Mouse (Mus musculus): ENCODE measurements around the gene Rpgrip1l. TPM values are rescaled to one million over a fixed set of nuclear protein-coding genes. Genes with fewer than 3 reads are reported as not detected.

Rpgrip1l gene
- polyA plus RNA-seq, 1 experiment from 2014 or later, result 2.6 TPM

GRCm38 (mm10) chr8:91273493-91273892, 39.6 kb downstream of the Rpgrip1l start:
- H3K9me3 ChIP-seq (ENCODE audit: control insufficient read depth), result 0 out of 2 replicates have a peak, but pooled peaks cover 3% of the 10 kb centered on the region
- 94% methylated on average over 5 of the region's 5 CpGs for WGBS
- no peak overlapping the region for H3K9ac ChIP-seq (ENCODE audit: low read depth, low read length)
- no peaks in the 10 kb centered on the region for H3K27me3 ChIP-seq (replicated peaks; ENCODE audit: control insufficient read depth, insufficient read depth, low read length)
- no peak overlapping the region for H3K4me3 ChIP-seq (ENCODE audit: low read depth, low read length)
- peaks cover 4% of the 10 kb centered on the region for H3K36me3 ChIP-seq (ENCODE audit: control insufficient read depth, insufficient read depth)
- no peak for ATAC-seq
- no peak overlapping the region for H3K4me2 ChIP-seq (replicated peaks; ENCODE audit: low read depth)
- no peak for TF ChIP-seq CTCF (IDR thresholded peaks at IDR 0.05; ENCODE audit: low read depth)
- H3K27ac ChIP-seq (ENCODE audit: low read depth, low read length), result no peak overlapping the region
- H3K4me1 ChIP-seq (replicated peaks; ENCODE audit: control insufficient read depth, insufficient read depth, low read length), result no peaks in the 10 kb centered on the region

GRCm38 (mm10) chr8:91269374-91269958, 43.6 kb downstream of the Rpgrip1l start:
- no peak overlapping the region for H3K9ac ChIP-seq (ENCODE audit: low read depth, low read length)
- H3K36me3 ChIP-seq (ENCODE audit: control insufficient read depth, insufficient read depth), result peaks cover 4% of the 10 kb centered on the region; the same call in 1 of the 2 replicates
- 65% methylated on average over 2 of the region's 2 CpGs for WGBS
- ATAC-seq, result no peak
- H3K9me3 ChIP-seq (ENCODE audit: control insufficient read depth), result no peaks in the 10 kb centered on the region
- no peak for TF ChIP-seq CTCF (IDR thresholded peaks at IDR 0.05; ENCODE audit: low read depth)
- H3K27ac ChIP-seq (ENCODE audit: low read depth, low read length), result no peak overlapping the region
- H3K4me1 ChIP-seq (replicated peaks; ENCODE audit: control insufficient read depth, insufficient read depth, low read length), result no peaks in the 10 kb centered on the region
- no peak overlapping the region for H3K4me2 ChIP-seq (replicated peaks; ENCODE audit: low read depth)
- no peaks in the 10 kb centered on the region for H3K27me3 ChIP-seq (replicated peaks; ENCODE audit: control insufficient read depth, insufficient read depth, low read length)
- no peak overlapping the region for H3K4me3 ChIP-seq (ENCODE audit: low read depth, low read length)

GRCm38 (mm10) chr8:91264564-91264963, 48.5 kb downstream of the Rpgrip1l start:
- no peak overlapping the region for H3K9ac ChIP-seq (ENCODE audit: low read depth, low read length)
- H3K9me3 ChIP-seq (ENCODE audit: control insufficient read depth), result no peaks in the 10 kb centered on the region
- no peaks in the 10 kb centered on the region for H3K4me1 ChIP-seq (replicated peaks; ENCODE audit: control insufficient read depth, insufficient read depth, low read length)
- no peak overlapping the region for H3K4me3 ChIP-seq (ENCODE audit: low read depth, low read length)
- no peaks in the 10 kb centered on the region for H3K27me3 ChIP-seq (replicated peaks; ENCODE audit: control insufficient read depth, insufficient read depth, low read length)
- H3K27ac ChIP-seq (ENCODE audit: low read depth, low read length), result no peak overlapping the region
- no peak overlapping the region for H3K4me2 ChIP-seq (replicated peaks; ENCODE audit: low read depth)
- peaks cover 3% of the 10 kb centered on the region; the same call in 1 of the 2 replicates for H3K36me3 ChIP-seq (ENCODE audit: control insufficient read depth, insufficient read depth)
- no peak for TF ChIP-seq CTCF (IDR thresholded peaks at IDR 0.05; ENCODE audit: low read depth)
- ATAC-seq, result no peak

- H3K4me1 ChIP-seq (replicated peaks; ENCODE audit: control insufficient read depth, insufficient read depth, low read length), result no peaks in the 10 kb centered on the region
- H3K27ac ChIP-seq (ENCODE audit: low read depth, low read length), result no peak overlapping the region
- no peak overlapping the region for H3K4me2 ChIP-seq (replicated peaks; ENCODE audit: low read depth)
- no peak for ATAC-seq
- no peak overlapping the region for H3K9ac ChIP-seq (ENCODE audit: low read depth, low read length)
- no peaks in the 10 kb centered on the region for H3K27me3 ChIP-seq (replicated peaks; ENCODE audit: control insufficient read depth, insufficient read depth, low read length)
- 72% methylated on average over 3 of the region's 3 CpGs for WGBS
- no peaks in the 10 kb centered on the region for H3K36me3 ChIP-seq (ENCODE audit: control insufficient read depth, insufficient read depth)
- H3K9me3 ChIP-seq (ENCODE audit: control insufficient read depth), result no peaks in the 10 kb centered on the region
- TF ChIP-seq CTCF (IDR thresholded peaks at IDR 0.05; ENCODE audit: low read depth), result no peak
- H3K4me3 ChIP-seq (ENCODE audit: low read depth, low read length), result no peak overlapping the region
Observed at GRCm38 (mm10) chr8:91263939-91264338, 49.1 kb downstream of the Rpgrip1l start.

GRCm38 (mm10) chr8:91261598-91261997, 51.5 kb downstream of the Rpgrip1l start:
- H3K36me3 ChIP-seq (ENCODE audit: control insufficient read depth, insufficient read depth), result no peaks in the 10 kb centered on the region
- H3K9ac ChIP-seq (ENCODE audit: low read depth, low read length), result no peak overlapping the region
- no peak overlapping the region for H3K4me2 ChIP-seq (replicated peaks; ENCODE audit: low read depth)
- no peaks in the 10 kb centered on the region for H3K4me1 ChIP-seq (replicated peaks; ENCODE audit: control insufficient read depth, insufficient read depth, low read length)
- peak; percentile 47 for TF ChIP-seq CTCF (IDR thresholded peaks at IDR 0.05; ENCODE audit: low read depth)
- H3K27me3 ChIP-seq (replicated peaks; ENCODE audit: control insufficient read depth, insufficient read depth, low read length), result no peaks in the 10 kb centered on the region
- ATAC-seq, result no peak
- no peak overlapping the region for H3K4me3 ChIP-seq (ENCODE audit: low read depth, low read length)
- no peak overlapping the region for H3K27ac ChIP-seq (ENCODE audit: low read depth, low read length)
- H3K9me3 ChIP-seq (ENCODE audit: control insufficient read depth), result no peaks in the 10 kb centered on the region
- WGBS, result 81% methylated on average over 2 of the region's 2 CpGs

- 93% methylated on average over 6 of the region's 6 CpGs for WGBS
- H3K4me1 ChIP-seq (replicated peaks; ENCODE audit: control insufficient read depth, insufficient read depth, low read length), result no peaks in the 10 kb centered on the region
- H3K4me3 ChIP-seq (ENCODE audit: low read depth, low read length), result no peak overlapping the region
- H3K27me3 ChIP-seq (replicated peaks; ENCODE audit: control insufficient read depth, insufficient read depth, low read length), result no peaks in the 10 kb centered on the region
- ATAC-seq, result no peak
- no peak for TF ChIP-seq CTCF (IDR thresholded peaks at IDR 0.05; ENCODE audit: low read depth)
- no peaks in the 10 kb centered on the region for H3K9me3 ChIP-seq (ENCODE audit: control insufficient read depth)
- no peak overlapping the region for H3K27ac ChIP-seq (ENCODE audit: low read depth, low read length)
- no peak overlapping the region for H3K9ac ChIP-seq (ENCODE audit: low read depth, low read length)
- H3K36me3 ChIP-seq (ENCODE audit: control insufficient read depth, insufficient read depth), result no peaks in the 10 kb centered on the region
- H3K4me2 ChIP-seq (replicated peaks; ENCODE audit: low read depth), result no peak overlapping the region
Observed at GRCm38 (mm10) chr8:91250966-91251365, 62.1 kb downstream of the Rpgrip1l start.
